In the genomic region with DNA sequence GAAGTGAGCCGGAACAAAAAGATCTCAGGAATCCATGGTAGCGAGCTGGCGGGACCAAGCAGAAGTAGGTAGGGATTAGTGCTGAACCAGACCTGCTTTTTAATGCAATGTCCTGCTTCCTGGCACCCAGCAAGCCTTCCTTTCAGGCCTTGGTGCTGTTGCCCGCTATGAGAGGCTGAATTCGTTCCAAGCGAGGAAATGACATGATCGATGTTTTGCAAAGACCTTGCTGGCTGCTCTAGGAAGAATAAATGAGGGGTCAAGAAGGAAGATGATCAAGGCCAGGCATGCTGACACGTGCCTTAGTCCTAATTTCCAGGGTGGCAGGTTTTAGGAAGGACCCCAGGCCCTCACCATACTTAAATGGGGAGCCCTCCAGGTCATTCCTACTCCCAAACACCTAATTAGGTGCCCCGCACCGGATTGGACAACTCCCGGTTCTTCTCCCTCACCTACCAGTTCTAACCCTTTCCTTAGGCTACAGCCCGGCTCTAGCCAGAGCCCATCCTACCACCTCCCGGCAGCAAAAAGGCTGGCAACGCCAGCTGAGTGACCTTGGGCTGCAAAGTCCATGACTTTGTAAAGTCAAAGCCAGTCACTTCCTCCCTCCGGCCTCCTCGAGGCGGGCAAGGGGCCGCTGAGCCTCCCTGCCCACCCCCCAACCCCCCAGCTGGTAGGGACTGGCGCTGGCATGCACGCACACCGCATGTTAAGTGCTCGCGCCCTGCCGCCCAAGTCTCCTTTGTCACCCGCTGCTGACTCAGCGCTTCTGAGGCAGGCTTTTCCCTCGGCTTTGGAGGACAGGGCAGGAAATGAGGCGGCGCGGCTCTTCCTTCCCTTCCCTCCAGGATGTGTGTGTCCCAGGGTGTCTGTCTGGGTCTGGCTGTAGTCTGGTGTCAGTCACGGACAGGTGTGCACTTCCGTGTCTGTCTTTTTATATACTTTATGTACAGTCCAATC, we compare ENCODE assay signal across 8 mouse cellular contexts. TPM values are rescaled to one million over a fixed set of nuclear protein-coding genes. Genes with fewer than 3 reads are reported as not detected.
DNase-seq lines count a peak whose midpoint lies in the region; TF ChIP-seq lines count a peak whose summit lies in the region.

No protein-coding gene starts in this region.

- peak overlapping the region; percentile 23; the same call in 1 of the 2 replicates for H3K27ac ChIP-seq in ES-E14 (ENCODE audit: insufficient read depth, low read depth, low read length, poor library complexity, severe bottlenecking)

- H3K9me3 ChIP-seq in ES-E14 (ENCODE audit: control insufficient read depth, insufficient read depth, low read depth, low read length): no peaks in the 10 kb centered on the region
- H3K9me3 ChIP-seq in erythroblast, embryonic 14.5 days (ENCODE audit: control insufficient read depth, low read length): no peaks in the 10 kb centered on the region

- H3K36me3 ChIP-seq in ES-E14 (ENCODE audit: control insufficient read depth, insufficient read depth, low read length, poor library complexity, severe bottlenecking): no peaks in the 10 kb centered on the region
- no peaks in the 10 kb centered on the region for H3K36me3 ChIP-seq in erythroblast, embryonic 14.5 days (ENCODE audit: control insufficient read depth)

- peaks cover 12 to 38% of the 10 kb centered on the region in 2 experiments for H3K4me1 ChIP-seq in ES-E14 (ENCODE audit: control insufficient read depth in 2 of 2, insufficient read depth in 2 of 2, low read length in 2 of 2, poor library complexity in 1 of 2)
- peaks cover 62% of the 10 kb centered on the region for H3K4me1 ChIP-seq in erythroblast, embryonic 14.5 days (ENCODE audit: control insufficient read depth)

- peak overlapping the region; percentile 34 to 44; a peak in 3 of 4 replicates for H3K4me3 ChIP-seq in ES-E14 (ENCODE audit: insufficient read depth in 1 of 2, low read depth in 1 of 2, low read length in 2 of 2, poor library complexity in 1 of 2, severe bottlenecking in 1 of 2)
- peak overlapping the region; percentile 32 for H3K4me3 ChIP-seq in erythroblast, embryonic 14.5 days (replicated peaks)

- in situ Hi-C loops in ES-E14 (cut with MboI; ENCODE audit: low sequenced_read_pairs in 2 of 2, unreplicated experiment in 2 of 2): no loop called here

- H3K9ac ChIP-seq in ES-E14 (ENCODE audit: insufficient read depth, low read depth, low read length, poor library complexity, severe bottlenecking): peak overlapping the region; percentile 53; the same call in 1 of the 2 replicates

- peaks cover 3% of the 10 kb centered on the region; the same call in 1 of the 2 replicates for H3K27me3 ChIP-seq in erythroblast, embryonic 14.5 days (ENCODE audit: control insufficient read depth)

- DNase-seq in ES-E14 (ENCODE audit: low read depth, low spot score) (no peak), adipocyte (ENCODE audit: low spot score) (no peak)
- DNase-seq in adrenal gland, postnatal 14 days: peak; percentile 90
- DNase-seq in heart, postnatal 10 days: peak; percentile 78 to 80
- peak; percentile 87 for DNase-seq in kidney, postnatal 14 days
- DNase-seq in lung, postnatal 25 days (ENCODE audit: low spot score): peak; percentile 79
- DNase-seq in right cerebral cortex, postnatal 14 days: peak; percentile 72

- intact Hi-C loops in heart, postnatal 10 days (cut with DNase I): loop anchor here (2.0 kb wide), 1 partner anchor 51 kb away; no protein-coding TSS in a partner anchor

TF ChIP-seq in ES-E14, 5 proteins besides CTCF, POLR2A, EP300 and RAD21:
- TF ChIP-seq MAFK (IDR thresholded peaks at IDR 0.05; ENCODE audit: insufficient read depth, low read depth, low read length) (peak; percentile 99), HCFC1 (IDR thresholded peaks at IDR 0.05; ENCODE audit: borderline replicate concordance, insufficient read depth, low read length) (no peak)
TF ChIP-seq in ES-E14: peak in this region for 1.

RNA-seq across cellular contexts. Expression of a gene that starts 52.7 kb away (rescaled TPM):
- 39.5 and 43.2 TPM in 2 replicates for total RNA-seq in ES-E14 (2012; rRNA removed)
- 48.4 and 53.8 TPM in 2 replicates for total RNA-seq in adrenal gland, postnatal 14 days (2021)
- polyA plus RNA-seq in erythroblast, embryonic 14.5 days (2012): 0.04 and 0.05 TPM in 2 replicates
- 10 to 100 TPM; 60.3 to 67.5 TPM for total RNA-seq in heart, postnatal 10 days (2021)

Comparison
In these comparisons a context has a peak if more than half of its experiments do, and no peak if none do; other contexts are left out.
1. DNase-seq: peak in adrenal gland, postnatal 14 days (single experiment), heart, postnatal 10 days (2 of 2), kidney, postnatal 14 days (single experiment), lung, postnatal 25 days (single experiment) and right cerebral cortex, postnatal 14 days (single experiment); none in ES-E14 (single experiment) and adipocyte (single experiment).